8 mouse cellular contexts compared by ENCODE assay signal in genomic region chr4:40268835-40269234, GRCm38 (mm10). TPM values are rescaled to one million over a fixed set of nuclear protein-coding genes. Genes with fewer than 3 reads are reported as not detected.
DNase-seq lines count a peak whose midpoint lies in the region; ATAC-seq and TF ChIP-seq lines count a peak whose summit lies in the region.

No protein-coding gene starts in this region.

- no peak for TF ChIP-seq EP300 in CH12.LX (IDR thresholded peaks at IDR 0.05; ENCODE audit: low read length)

- peak overlapping the region; percentile 92 for H3K4me3 ChIP-seq in heart, embryonic 11.5 days (ENCODE audit: low read depth, low read length)
- H3K4me3 ChIP-seq in CH12.LX (replicated peaks in 1 of 3; ENCODE audit: low read depth in 2 of 3, low read length in 2 of 3, poor library complexity in 1 of 3) = peak overlapping the region; percentile 84 to 94 (median 87)
- H3K4me3 ChIP-seq in embryonic facial prominence, embryonic 15.5 days (replicated peaks) = peak overlapping the region; percentile 93
- peak overlapping the region; percentile 83 for H3K4me3 ChIP-seq in intestine, embryonic 16.5 days (ENCODE audit: low read length)
- H3K4me3 ChIP-seq in midbrain, embryonic 16.5 days (ENCODE audit: low read depth, low read length) = peak overlapping the region; percentile 86

- H3K27me3 ChIP-seq in heart, embryonic 11.5 days (ENCODE audit: control insufficient read depth, insufficient read depth, low read length) = no peaks in the 10 kb centered on the region
- H3K27me3 ChIP-seq in CH12.LX (replicated peaks) = no peaks in the 10 kb centered on the region
- no peaks in the 10 kb centered on the region for H3K27me3 ChIP-seq in embryonic facial prominence, embryonic 15.5 days
- H3K27me3 ChIP-seq in intestine, embryonic 16.5 days (replicated peaks; ENCODE audit: control insufficient read depth, insufficient read depth, low read length) = no peaks in the 10 kb centered on the region
- H3K27me3 ChIP-seq in midbrain, embryonic 16.5 days (ENCODE audit: control insufficient read depth, insufficient read depth, low read depth, low read length) = no peaks in the 10 kb centered on the region

- intact Hi-C loops in heart, postnatal 25 days (cut with DNase I) = loop anchor here (2.0 kb wide), 1 partner anchor 30 kb away; the partner anchor contains the start of gene Ddx58

- peak overlapping the region; percentile 82 for H3K9ac ChIP-seq in heart, embryonic 11.5 days (ENCODE audit: low read depth, low read length)
- H3K9ac ChIP-seq in CH12.LX (ENCODE audit: insufficient read depth, low read depth) = peak overlapping the region; percentile 83
- H3K9ac ChIP-seq in embryonic facial prominence, embryonic 15.5 days = peak overlapping the region; percentile 87
- H3K9ac ChIP-seq in intestine, embryonic 16.5 days (ENCODE audit: low read depth, low read length) = peak overlapping the region; percentile 94
- H3K9ac ChIP-seq in midbrain, embryonic 16.5 days (ENCODE audit: low read depth, low read length) = peak overlapping the region; percentile 90

- in situ Hi-C loops in CH12.LX (cut with MboI; ENCODE audit: low pct_ligation_motif_present, low pct_unique_long_range_greater_than_20kb, low sequenced_read_pairs) = no loop called here

- no peaks in the 10 kb centered on the region for H3K36me3 ChIP-seq in heart, embryonic 11.5 days (ENCODE audit: control insufficient read depth, insufficient read depth, low read length)
- H3K36me3 ChIP-seq in CH12.LX (replicated peaks in 1 of 2; ENCODE audit: control insufficient read depth in 1 of 2, insufficient read depth in 1 of 2, low read length in 1 of 2) = peaks cover 20 to 62% of the 10 kb centered on the region in 2 experiments
- H3K36me3 ChIP-seq in embryonic facial prominence, embryonic 15.5 days = peaks cover 19% of the 10 kb centered on the region
- H3K36me3 ChIP-seq in intestine, embryonic 16.5 days (ENCODE audit: control insufficient read depth, insufficient read depth, low read length) = no peaks in the 10 kb centered on the region
- no peaks in the 10 kb centered on the region for H3K36me3 ChIP-seq in midbrain, embryonic 16.5 days (ENCODE audit: control insufficient read depth, insufficient read depth, low read length)

- dilution Hi-C loops in CH12.LX (cut with MboI; ENCODE audit: extremely low pct_ligation_motif_present, extremely low pct_unique_long_range_greater_than_20kb, low sequenced_read_pairs) = no loop called here

- no peak for TF ChIP-seq RAD21 in CH12.LX (IDR thresholded peaks at IDR 0.05; ENCODE audit: low read depth, low read length)

- no peak for TF ChIP-seq CTCF in CH12.LX (conservative IDR thresholded peaks at IDR 0.05 in 1 of 2, IDR thresholded peaks at IDR 0.05 in 1 of 2; ENCODE audit: low read depth in 2 of 2, low read length in 2 of 2)

- H3K9me3 ChIP-seq in heart, embryonic 11.5 days (replicated peaks; ENCODE audit: control insufficient read depth, low read length) = no peaks in the 10 kb centered on the region
- no peaks in the 10 kb centered on the region for H3K9me3 ChIP-seq in CH12.LX (replicated peaks; ENCODE audit: low read length)
- H3K9me3 ChIP-seq in embryonic facial prominence, embryonic 15.5 days (replicated peaks) = no peaks in the 10 kb centered on the region
- H3K9me3 ChIP-seq in intestine, embryonic 16.5 days (ENCODE audit: control insufficient read depth, low read length) = no peaks in the 10 kb centered on the region
- no peaks in the 10 kb centered on the region for H3K9me3 ChIP-seq in midbrain, embryonic 16.5 days (replicated peaks; ENCODE audit: control insufficient read depth, low read length, poor library complexity, severe bottlenecking)

- peak overlapping the region; percentile 95 for H3K27ac ChIP-seq in heart, embryonic 11.5 days (ENCODE audit: low read depth, low read length)
- peak overlapping the region; percentile 94 for H3K27ac ChIP-seq in CH12.LX (ENCODE audit: insufficient read depth, low read depth)
- H3K27ac ChIP-seq in embryonic facial prominence, embryonic 15.5 days (replicated peaks) = peak overlapping the region; percentile 100
- peak overlapping the region; percentile 100 for H3K27ac ChIP-seq in intestine, embryonic 16.5 days (ENCODE audit: low read length)
- H3K27ac ChIP-seq in midbrain, embryonic 16.5 days (ENCODE audit: low read length) = peak overlapping the region; percentile 97

- no peak for ATAC-seq in heart, embryonic 11.5 days (replicated peaks; ENCODE audit: insufficient number of reproducible peaks, low FRiP score, low TSS enrichment)
- no peak for ATAC-seq in embryonic facial prominence, embryonic 15.5 days (ENCODE audit: insufficient number of reproducible peaks, low FRiP score, low TSS enrichment, low read depth)
- peak; percentile 9 for ATAC-seq in intestine, embryonic 16.5 days
- peak; percentile 20 for ATAC-seq in midbrain, embryonic 16.5 days

- DNase-seq in heart, postnatal 25 days (ENCODE audit: low spot score) = no peak
- DNase-seq in CH12.LX (ENCODE audit: extremely low read depth) = no peak
- DNase-seq in layer of hippocampus, adult 8-10 months (ENCODE audit: low spot score in 2 of 2) = no peak
- DNase-seq in ovary, postnatal 36 days (ENCODE audit: low spot score) = no peak

- no peak for TF ChIP-seq POLR2A in CH12.LX (IDR thresholded peaks at IDR 0.05; ENCODE audit: low read depth, low read length)

- H3K4me1 ChIP-seq in heart, embryonic 11.5 days (ENCODE audit: control insufficient read depth, insufficient read depth, low read length) = peaks cover 11% of the 10 kb centered on the region
- peaks cover 3 to 37% of the 10 kb centered on the region in 2 experiments; a peak in 2 of 4 replicates for H3K4me1 ChIP-seq in CH12.LX (ENCODE audit: control insufficient read depth in 1 of 2, insufficient read depth in 2 of 2)
- peaks cover 24% of the 10 kb centered on the region for H3K4me1 ChIP-seq in embryonic facial prominence, embryonic 15.5 days
- peaks cover 18% of the 10 kb centered on the region for H3K4me1 ChIP-seq in intestine, embryonic 16.5 days (ENCODE audit: control insufficient read depth, insufficient read depth, low read length)
- H3K4me1 ChIP-seq in midbrain, embryonic 16.5 days (ENCODE audit: control insufficient read depth, insufficient read depth, low read length) = peaks cover 20% of the 10 kb centered on the region

- H3K79me2 ChIP-seq in CH12.LX (replicated peaks; ENCODE audit: control insufficient read depth, extremely low read depth, insufficient read depth, poor library complexity, severe bottlenecking) = peaks cover 47% of the 10 kb centered on the region

- H3K4me2 ChIP-seq in heart, embryonic 11.5 days = peak overlapping the region; percentile 96
- H3K4me2 ChIP-seq in CH12.LX (ENCODE audit: insufficient read depth, low read depth, poor library complexity, severe bottlenecking) = no peak overlapping the region
- H3K4me2 ChIP-seq in embryonic facial prominence, embryonic 15.5 days (replicated peaks) = peak overlapping the region; percentile 89
- H3K4me2 ChIP-seq in intestine, embryonic 16.5 days (ENCODE audit: low read depth, low read length) = peak overlapping the region; percentile 88
- peak overlapping the region; percentile 83 for H3K4me2 ChIP-seq in midbrain, embryonic 16.5 days (ENCODE audit: low read length)

- under 1% methylated on average over 16 of the region's 16 CpGs for WGBS in heart, embryonic 11.5 days (ENCODE audit: insufficient replicate concordance)
- WGBS in embryonic facial prominence, embryonic 15.5 days = under 1% methylated on average over 16 of the region's 16 CpGs
- under 1% methylated on average over 16 of the region's 16 CpGs for WGBS in intestine, embryonic 16.5 days
- WGBS in midbrain, embryonic 16.5 days = under 1% methylated on average over 16 of the region's 16 CpGs

RNA-seq across cellular contexts. Expression of gene Smim27, which starts 0.5 kb away (rescaled TPM):
- polyA plus RNA-seq in heart, embryonic 11.5 days (2014; fragmentation: Nextera tagmentation; extraction: Ambion mirVana) = 29.0 and 32.0 TPM in 2 replicates
- total RNA-seq in heart, postnatal 25 days (2021) = 10 to 100 TPM; 39.4 to 41.1 TPM
- 6.5 and 7.8 TPM in 2 replicates for total RNA-seq in CH12.LX (2012; rRNA removed)
- 1.6 and 2.2 TPM in 2 replicates for total RNA-seq in CH12.LX (2014; rRNA removed)
- polyA plus RNA-seq in CH12.LX (2012; ENCODE audit: insufficient read length, low read depth) = 7.2 and 9.7 TPM in 2 replicates
- 35.8 and 36.6 TPM in 2 replicates for polyA plus RNA-seq in embryonic facial prominence, embryonic 15.5 days (2015; fragmentation: Nextera tagmentation; extraction: Ambion mirVana)
- polyA plus RNA-seq in intestine, embryonic 16.5 days (2015; fragmentation: Nextera tagmentation; extraction: Ambion mirVana) = 27.4 and 28.9 TPM in 2 replicates
- 10.1 and 15.6 TPM in 2 replicates for polyA plus RNA-seq in midbrain, embryonic 16.5 days (2015; fragmentation: Nextera tagmentation; extraction: Ambion mirVana)
- 10 to 100 TPM; 11.1 to 27.8 (median 17.2) TPM for total RNA-seq in layer of hippocampus, adult 8-10 months (2022)

RNA-seq across cellular contexts. Expression of gene Topors, which starts 0.8 kb away (rescaled TPM):
- 34.5 and 35.5 TPM in 2 replicates for polyA plus RNA-seq in heart, embryonic 11.5 days (2014; fragmentation: Nextera tagmentation; extraction: Ambion mirVana)
- 10 to 100 TPM; 10.1 to 11.5 TPM for total RNA-seq in heart, postnatal 25 days (2021)
- total RNA-seq in CH12.LX (2012; rRNA removed) (23.1 and 28.7 TPM in 2 replicates), CH12.LX (2014; rRNA removed) (36.1 and 39.7 TPM in 2 replicates)
- 38.9 and 43.8 TPM in 2 replicates for polyA plus RNA-seq in CH12.LX (2012; ENCODE audit: insufficient read length, low read depth)
- polyA plus RNA-seq in embryonic facial prominence, embryonic 15.5 days (2015; fragmentation: Nextera tagmentation; extraction: Ambion mirVana) = 40.4 and 41.2 TPM in 2 replicates
- 30.4 and 31.4 TPM in 2 replicates for polyA plus RNA-seq in intestine, embryonic 16.5 days (2015; fragmentation: Nextera tagmentation; extraction: Ambion mirVana)
- polyA plus RNA-seq in midbrain, embryonic 16.5 days (2015; fragmentation: Nextera tagmentation; extraction: Ambion mirVana) = 28.6 and 31.9 TPM in 2 replicates
- 10 to 100 TPM; 19.1 to 21.3 (median 21.0) TPM for total RNA-seq in layer of hippocampus, adult 8-10 months (2022)

RNA-seq across cellular contexts. Expression of gene Ndufb6, which starts 10.4 kb away (rescaled TPM):
- 476 and 490 TPM in 2 replicates for polyA plus RNA-seq in heart, embryonic 11.5 days (2014; fragmentation: Nextera tagmentation; extraction: Ambion mirVana)
- total RNA-seq in heart, postnatal 25 days (2021) = 100 to 1,000 TPM; 524 to 552 TPM
- 205 and 227 TPM in 2 replicates for total RNA-seq in CH12.LX (2012; rRNA removed)
- total RNA-seq in CH12.LX (2014; rRNA removed) = 222 and 253 TPM in 2 replicates
- 144 and 159 TPM in 2 replicates for polyA plus RNA-seq in CH12.LX (2012; ENCODE audit: insufficient read length, low read depth)
- polyA plus RNA-seq in embryonic facial prominence, embryonic 15.5 days (2015; fragmentation: Nextera tagmentation; extraction: Ambion mirVana) = 281 and 287 TPM in 2 replicates
- polyA plus RNA-seq in intestine, embryonic 16.5 days (2015; fragmentation: Nextera tagmentation; extraction: Ambion mirVana) = 399 and 413 TPM in 2 replicates
- polyA plus RNA-seq in midbrain, embryonic 16.5 days (2015; fragmentation: Nextera tagmentation; extraction: Ambion mirVana) = 311 and 351 TPM in 2 replicates
- total RNA-seq in layer of hippocampus, adult 8-10 months (2022) = 100 to 1,000 TPM; 158 to 176 (median 167) TPM

RNA-seq across cellular contexts. Expression of gene Ddx58, which starts 29.2 kb away (rescaled TPM):
- 5.3 and 5.8 TPM in 2 replicates for polyA plus RNA-seq in heart, embryonic 11.5 days (2014; fragmentation: Nextera tagmentation; extraction: Ambion mirVana)
- total RNA-seq in heart, postnatal 25 days (2021) = 1 to 10 TPM; 7.8 to 7.9 TPM
- total RNA-seq in CH12.LX (2012; rRNA removed) (4.5 and 6.6 TPM in 2 replicates), CH12.LX (2014; rRNA removed) (4.2 and 4.5 TPM in 2 replicates)
- polyA plus RNA-seq in CH12.LX (2012; ENCODE audit: insufficient read length, low read depth) = 6.4 and 7.3 TPM in 2 replicates
- 8.6 and 9.5 TPM in 2 replicates for polyA plus RNA-seq in embryonic facial prominence, embryonic 15.5 days (2015; fragmentation: Nextera tagmentation; extraction: Ambion mirVana)
- 9.9 and 10.8 TPM in 2 replicates for polyA plus RNA-seq in intestine, embryonic 16.5 days (2015; fragmentation: Nextera tagmentation; extraction: Ambion mirVana)
- 2.4 and 3.1 TPM in 2 replicates for polyA plus RNA-seq in midbrain, embryonic 16.5 days (2015; fragmentation: Nextera tagmentation; extraction: Ambion mirVana)
- total RNA-seq in layer of hippocampus, adult 8-10 months (2022) = 1 to 10 TPM; 3.7 to 8.2 (median 6.8) TPM

Comparison
In these comparisons a context has a peak if more than half of its experiments do, and no peak if none do; other contexts are left out.
1. ATAC-seq: peak in intestine, embryonic 16.5 days (single experiment) and midbrain, embryonic 16.5 days (single experiment); none in heart, embryonic 11.5 days (single experiment) and embryonic facial prominence, embryonic 15.5 days (single experiment).
2. Peak in every context shown above with its lines, with median percentiles within 50 percentile points of each other: H3K27ac ChIP-seq, H3K4me3 ChIP-seq and H3K9ac ChIP-seq.